In genomic region chr11:32805958-32806357, GRCm38 (mm10) we compare ENCODE assay signal across 9 mouse cellular contexts. TPM values are rescaled to one million over a fixed set of nuclear protein-coding genes. Genes with fewer than 3 reads are reported as not detected.
DNase-seq lines count a peak whose midpoint lies in the region; ATAC-seq lines count a peak whose summit lies in the region.
"Had no signal": no experiment of that assay in that cellular context is flagged by ENCODE, and none has a peak within 500 bp of the region (broad histone marks: within the 10 kb centered on the region; RNA-seq: fewer than 3 reads in every experiment).

No protein-coding gene starts in this region.

- no peaks in the 10 kb centered on the region for H3K36me3 ChIP-seq in kidney, embryonic 15.5 days
- H3K36me3 ChIP-seq: stomach, embryonic 15.5 days had no signal

- H3K4me3 ChIP-seq in kidney, embryonic 15.5 days (replicated peaks): no peak overlapping the region
- H3K4me3 ChIP-seq: stomach, embryonic 15.5 days had no signal

- no peak overlapping the region for H3K4me2 ChIP-seq in kidney, embryonic 15.5 days
- H3K4me2 ChIP-seq: stomach, embryonic 15.5 days had no signal

- WGBS in kidney, embryonic 15.5 days: 8% methylated on average over 2 of the region's 2 CpGs

- no peak for ATAC-seq in kidney, embryonic 15.5 days (replicated peaks; ENCODE audit: low FRiP score)
- ATAC-seq in inflammation-experienced regulatory T-cells, adult 6 months: peak; percentile 33
- peak; percentile 74 for ATAC-seq in megakaryocyte progenitor cell, adult 5-6 weeks (replicated peaks; ENCODE audit: poor library complexity)
- ATAC-seq in activated CD4-positive, CD25-positive, alpha-beta regulatory T cell, adult 4 months: no peak

- no peaks in the 10 kb centered on the region for H3K9me3 ChIP-seq in kidney, embryonic 15.5 days (replicated peaks)
- H3K9me3 ChIP-seq: stomach, embryonic 15.5 days had no signal

- peaks cover 8% of the 10 kb centered on the region for H3K4me1 ChIP-seq in kidney, embryonic 15.5 days
- H3K4me1 ChIP-seq: stomach, embryonic 15.5 days had no signal

- H3K27ac ChIP-seq in kidney, embryonic 15.5 days: no peak overlapping the region
- H3K27ac ChIP-seq: stomach, embryonic 15.5 days had no signal

- H3K27me3 ChIP-seq in kidney, embryonic 15.5 days: peaks cover 8% of the 10 kb centered on the region
- H3K27me3 ChIP-seq: stomach, embryonic 15.5 days had no signal

- DNase-seq in kidney, adult 18-20 months: peak; percentile 38
- peak; percentile 36 to 42 for DNase-seq in B cell, adult 2 months
- peak; percentile 21 for DNase-seq in T-cell, adult 2 months (ENCODE audit: low spot score)
- DNase-seq in embryo, embryonic 10 days (ENCODE audit: low spot score): peak; percentile 79

- H3K9ac ChIP-seq in kidney, embryonic 15.5 days: no peak overlapping the region
- H3K9ac ChIP-seq: stomach, embryonic 15.5 days had no signal

RNA-seq across cellular contexts. Expression of gene Smim23, which starts 18.4 kb away (rescaled TPM):
- polyA plus RNA-seq in kidney, embryonic 15.5 days (2015; fragmentation: Nextera tagmentation; extraction: Ambion mirVana): not detected in 2 replicates
- not detected for polyA plus RNA-seq in inflammation-experienced regulatory T-cells, adult 6 months (2017; shearing (Covaris generic))
- total RNA-seq in megakaryocyte progenitor cell, adult 5-6 weeks (2015): not detected in 2 replicates
- not detected in 2 replicates for total RNA-seq in megakaryocyte progenitor cell, adult 5-6 weeks (2017)
- not detected for polyA plus RNA-seq in activated CD4-positive, CD25-positive, alpha-beta regulatory T cell, adult 4 months (2017; shearing (Covaris generic))
- polyA plus RNA-seq: stomach, embryonic 15.5 days had no signal

Comparison
In these comparisons a context has a peak if more than half of its experiments do, and no peak if none do; other contexts are left out.
1. DNase-seq: peak in every context shown above with its lines; median percentile 79 in embryo, embryonic 10 days; 39 in B cell, adult 2 months; 38 in kidney, adult 18-20 months; 21 in T-cell, adult 2 months.
2. ATAC-seq: peak in inflammation-experienced regulatory T-cells, adult 6 months (single experiment) and megakaryocyte progenitor cell, adult 5-6 weeks (single experiment); none in kidney, embryonic 15.5 days (single experiment) and activated CD4-positive, CD25-positive, alpha-beta regulatory T cell, adult 4 months (single experiment).